Mouse (Mus musculus) regulatory T cell (primary cell): Measurements from ENCODE around the gene Ube2o.

Experiments used
- in situ Hi-C: fragments of 300-600 bp; cut with MboI, MseI; formaldehyde crosslinking; loops from one replicate; pipeline ENCODE4 v1.15.1; 2025; ENCODE audit warnings: high pct_unique_total_duplicates

Ube2o gene

GRCm38 (mm10) chr11:116543110-116543509, 38.1 kb downstream of the Ube2o start:
- in situ Hi-C loops: no loop called here

- in situ Hi-C loops: no loop called here
Measured at GRCm38 (mm10) chr11:116541183-116541582, 40.1 kb downstream of the Ube2o start.

- in situ Hi-C loops: no loop called here
Measured at GRCm38 (mm10) chr11:116538142-116538735, 43.0 kb downstream of the Ube2o start.

GRCm38 (mm10) chr11:116537388-116537787, 43.9 kb downstream of the Ube2o start:
- in situ Hi-C loops: no loop called here

GRCm38 (mm10) chr11:116536685-116537084, 44.6 kb downstream of the Ube2o start:
- in situ Hi-C loops: no loop called here

GRCm38 (mm10) chr11:116534154-116534865, 46.9 kb downstream of the Ube2o start:
- in situ Hi-C loops: no loop called here

- in situ Hi-C loops: no loop called here
Measured at GRCm38 (mm10) chr11:116533341-116534153, 47.7 kb downstream of the Ube2o start.

GRCm38 (mm10) chr11:116532810-116533338, 48.4 kb downstream of the Ube2o start:
- in situ Hi-C loops: no loop called here

GRCm38 (mm10) chr11:116532262-116532809, 48.9 kb downstream of the Ube2o start:
- in situ Hi-C loops: no loop called here

- in situ Hi-C loops: no loop called here
Measured at GRCm38 (mm10) chr11:116531371-116532191, 49.7 kb downstream of the Ube2o start.

GRCm38 (mm10) chr11:116530187-116531147, 50.8 kb downstream of the Ube2o start, which contains the start of gene Sphk1:
Gene Sphk1, plus strand, starts transcription at chr11:116530925.
- in situ Hi-C loops: no loop called here

GRCm38 (mm10) chr11:116528636-116529320, 52.5 kb downstream of the Ube2o start:
- in situ Hi-C loops: no loop called here

GRCm38 (mm10) chr11:116523699-116524189, 57.5 kb downstream of the Ube2o start:
- in situ Hi-C loops: no loop called here

GRCm38 (mm10) chr11:116522886-116523698, 58.2 kb downstream of the Ube2o start:
- in situ Hi-C loops: no loop called here

- in situ Hi-C loops: no loop called here
Measured at GRCm38 (mm10) chr11:116522046-116522445, 59.2 kb downstream of the Ube2o start.

- in situ Hi-C loops: no loop called here
Measured at GRCm38 (mm10) chr11:116521143-116521542, 60.1 kb downstream of the Ube2o start.

GRCm38 (mm10) chr11:116518482-116518881, 62.8 kb downstream of the Ube2o start:
- in situ Hi-C loops: no loop called here
